Mouse (Mus musculus) ES-E14 (cell line): ENCODE results near the gene Edaradd. TPM values are rescaled to one million over a fixed set of nuclear protein-coding genes. Genes with fewer than 3 reads are reported as not detected.

Experiments
- DNase-seq: peaks from one replicate; pipeline ENCODE4 v3.0.0-alpha.2; 2013; ENCODE audit warnings: low read depth, low spot score
- H3K27ac ChIP-seq: 2 replicates; pipeline ENCODE4 v1.5.1; 2012; ENCODE audit warnings: low read depth, mild to moderate bottlenecking, low read length, moderate library complexity, mixed read lengths; ENCODE audit not compliant: poor library complexity, insufficient read depth, severe bottlenecking
- H3K36me3 ChIP-seq: 2 replicates; pipeline ENCODE4 v1.6.1; 2012; ENCODE audit warnings: mild to moderate bottlenecking, low read length, moderate library complexity, mixed read lengths; ENCODE audit not compliant: control insufficient read depth, poor library complexity, insufficient read depth, severe bottlenecking
- H3K4me1 ChIP-seq, 2 experiments: fragments of 150-350 bp in 1 of 2; sonication (generic) in 1 of 2; 2 replicates each; pipeline ENCODE4 v1.6.1; 2012; ENCODE audit warnings: low read length in 2 of 2, mild to moderate bottlenecking in 1 of 2, mixed read lengths in 1 of 2; ENCODE audit not compliant: control insufficient read depth in 2 of 2, insufficient read depth in 2 of 2, poor library complexity in 1 of 2
- H3K4me3 ChIP-seq, 2 experiments: fragments of 150-350 bp in 1 of 2; sonication (generic) in 1 of 2; 2 replicates each; pipeline ENCODE4 v1.5.1; 2012; ENCODE audit warnings: low read length in 2 of 2, low read depth in 1 of 2, mild to moderate bottlenecking in 1 of 2, mixed read lengths in 1 of 2; ENCODE audit not compliant: insufficient read depth in 1 of 2, poor library complexity in 1 of 2, severe bottlenecking in 1 of 2
- H3K9ac ChIP-seq: 2 replicates; pipeline ENCODE4 v1.6.1; 2012; ENCODE audit warnings: low read depth, mild to moderate bottlenecking, low read length, mixed read lengths; ENCODE audit not compliant: poor library complexity, insufficient read depth, severe bottlenecking
- H3K9me3 ChIP-seq: fragments of 150-350 bp; sonication (generic); 2 replicates; pipeline ENCODE4 v1.6.1; 2012; ENCODE audit warnings: low read depth, mild to moderate bottlenecking, low read length; ENCODE audit not compliant: control insufficient read depth, insufficient read depth
- CHD2 ChIP-seq: IDR thresholded peaks from 2 replicates; pipeline ENCODE4 v1.6.1; 2014; ENCODE audit warnings: mild to moderate bottlenecking, low read depth, low read length, inconsistent platforms
- HCFC1 ChIP-seq: IDR thresholded peaks from 2 replicates; pipeline ENCODE4 v1.6.1; 2012; ENCODE audit warnings: low read length, inconsistent platforms, borderline replicate concordance; ENCODE audit not compliant: insufficient read depth
- MAFK ChIP-seq: IDR thresholded peaks from 2 replicates; pipeline ENCODE4 v1.6.1; 2014; ENCODE audit warnings: mild to moderate bottlenecking, low read depth, low read length, inconsistent platforms; ENCODE audit not compliant: insufficient read depth
- ZC3H11A ChIP-seq: IDR thresholded peaks from 2 replicates; pipeline ENCODE4 v1.6.1; 2012; ENCODE audit warnings: low read depth, mild to moderate bottlenecking, inconsistent platforms, low read length, borderline replicate concordance
- ZNF384 ChIP-seq: IDR thresholded peaks from 2 replicates; pipeline ENCODE4 v1.6.1; 2012; ENCODE audit warnings: low read depth, low read length, inconsistent platforms
- in situ Hi-C, 2 experiments: fragments of 600-800 bp; cut with MboI; formaldehyde crosslinking; loops; one replicate each; pipeline ENCODE4 v1.15.1; 2025; ENCODE audit warnings: low sequenced_read_pairs in 2 of 2, inconsistent platforms in 1 of 2; ENCODE audit not compliant: unreplicated experiment in 2 of 2
- total RNA-seq: library from RNA; depleted of rRNA; stranded (reverse); fragments of 300-350 nt; gene quantifications from 2 replicates; pipeline ENCODE4 v1.2.3, GENCODE M21; 2012; rRNA removed

Gene Edaradd
- total RNA-seq: 0.31 and 0.37 TPM in 2 replicates

DNA sequence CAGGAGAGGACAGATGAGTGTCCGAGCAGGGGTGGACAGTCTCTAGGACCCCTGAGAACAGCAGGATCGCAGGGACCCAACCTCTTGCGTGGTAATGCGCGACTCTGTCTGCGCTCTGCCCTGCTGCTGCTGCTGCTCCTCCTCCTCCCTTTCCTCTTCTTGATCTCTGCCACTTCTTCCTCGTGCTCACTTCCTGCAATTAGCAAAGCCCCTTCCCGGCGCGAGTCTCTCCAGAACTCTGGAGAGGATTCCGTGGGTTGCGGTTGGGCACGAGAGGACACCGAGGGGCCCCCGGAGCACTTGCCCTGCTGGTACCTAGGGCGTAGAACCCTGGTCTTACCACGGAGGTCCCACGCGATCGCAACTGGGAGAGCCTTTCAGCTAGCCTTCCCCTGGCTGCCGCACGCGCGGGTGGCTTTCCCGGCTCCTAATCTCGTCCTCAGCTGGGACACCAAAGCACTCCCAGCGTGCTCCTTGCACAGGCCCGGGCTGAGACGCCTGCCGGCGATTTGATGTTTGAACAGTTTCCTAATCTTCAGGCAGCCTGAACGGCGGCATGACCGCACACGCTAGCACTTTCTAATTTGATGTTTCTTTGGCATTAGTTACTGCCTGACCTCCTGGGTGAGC lies at the start of gene Edaradd:
Gene Edaradd, minus strand, starts transcription at position 484 of the 630 bp plus-strand sequence.
- in situ Hi-C loops: no loop called here
- Histone ChIP-seq H3K4me3 (peak within 1 kb of the TSS; percentile 46 to 65), H3K4me1 (no peaks in the 10 kb centered on the region), H3K27ac (no peak within 1 kb of the TSS), H3K9ac (peak within 1 kb of the TSS; percentile 24), H3K36me3 (no peaks in the 10 kb centered on the region), H3K9me3 (no peaks in the 10 kb centered on the region)
- peak; percentile 40 for DNase-seq
- TF ChIP-seq HCFC1 (no peak), CHD2 (no peak)

DNA sequence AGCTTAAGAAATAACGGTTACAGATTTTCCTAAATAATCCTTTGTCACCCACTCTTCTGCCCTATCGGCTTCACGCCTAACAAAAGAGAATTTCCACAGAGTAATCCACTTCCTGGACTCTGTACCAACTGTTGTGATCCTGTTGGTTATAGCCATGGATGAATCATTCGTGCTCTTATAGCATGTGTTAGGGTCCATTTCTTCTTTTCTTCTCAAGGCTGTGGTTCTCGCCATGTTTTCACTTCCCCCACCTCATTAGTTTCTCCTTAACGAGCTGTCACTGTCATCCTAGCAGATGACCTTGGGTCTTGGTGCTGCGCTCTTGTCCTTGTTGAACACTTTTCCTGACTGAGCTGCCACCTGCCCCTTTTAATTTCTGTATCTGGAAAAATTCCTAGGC lies 49.5 kb upstream of the Edaradd start:
- in situ Hi-C loops: no loop called here
- no peaks in the 10 kb centered on the region for H3K36me3 ChIP-seq
- H3K9me3 ChIP-seq: no peaks in the 10 kb centered on the region
- H3K9ac ChIP-seq: no peak overlapping the region
- no peak overlapping the region for H3K27ac ChIP-seq
- peaks cover 3 to 4% of the 10 kb centered on the region in 2 experiments; a peak in 1 of 4 replicates for H3K4me1 ChIP-seq
- TF ChIP-seq ZNF384: no peak
- no peak for TF ChIP-seq MAFK
- no peak for TF ChIP-seq HCFC1
- TF ChIP-seq ZC3H11A: no peak
- TF ChIP-seq CHD2: no peak
- no peak overlapping the region for H3K4me3 ChIP-seq
- no peak for DNase-seq

GRCm38 (mm10) chr13:12568597-12569469 lies 48.6 kb upstream of the Edaradd start:
- H3K4me1 ChIP-seq: peaks cover 3 to 4% of the 10 kb centered on the region in 2 experiments; a peak in 1 of 4 replicates
- TF ChIP-seq CHD2: no peak
- no peak for TF ChIP-seq ZC3H11A
- TF ChIP-seq HCFC1: no peak
- TF ChIP-seq MAFK: no peak
- no peak for TF ChIP-seq ZNF384
- no peaks in the 10 kb centered on the region for H3K36me3 ChIP-seq

GRCm38 (mm10) chr13:12567936-12568335 lies 47.7 kb upstream of the Edaradd start:
- no peak for TF ChIP-seq CHD2
- no peak for TF ChIP-seq ZNF384
- TF ChIP-seq HCFC1: no peak
- TF ChIP-seq MAFK: no peak
- TF ChIP-seq ZC3H11A: no peak
- H3K4me1 ChIP-seq: peaks cover 3 to 4% of the 10 kb centered on the region in 2 experiments; a peak in 1 of 4 replicates
- DNase-seq: no peak
- in situ Hi-C loops: no loop called here
- H3K9ac ChIP-seq: no peak overlapping the region
- H3K36me3 ChIP-seq: no peaks in the 10 kb centered on the region
- H3K4me3 ChIP-seq: no peak overlapping the region
- no peaks in the 10 kb centered on the region for H3K9me3 ChIP-seq
- no peak overlapping the region for H3K27ac ChIP-seq

More at GRCm38 (mm10) chr13:12568597-12569469, 48.6 kb upstream of the Edaradd start:
- no peaks in the 10 kb centered on the region for H3K9me3 ChIP-seq
- H3K27ac ChIP-seq: no peak overlapping the region
- in situ Hi-C loops: no loop called here
- no peak overlapping the region for H3K9ac ChIP-seq
- no peak for DNase-seq
- H3K4me3 ChIP-seq: no peak overlapping the region
